Mouse (Mus musculus): ENCODE data around the gene Amz1. TPM values are rescaled to one million over a fixed set of nuclear protein-coding genes. Genes with fewer than 3 reads are reported as not detected.

The Amz1 gene
- polyA plus RNA-seq, 1 experiment from 2014 or later, result 0.38 TPM

DNA sequence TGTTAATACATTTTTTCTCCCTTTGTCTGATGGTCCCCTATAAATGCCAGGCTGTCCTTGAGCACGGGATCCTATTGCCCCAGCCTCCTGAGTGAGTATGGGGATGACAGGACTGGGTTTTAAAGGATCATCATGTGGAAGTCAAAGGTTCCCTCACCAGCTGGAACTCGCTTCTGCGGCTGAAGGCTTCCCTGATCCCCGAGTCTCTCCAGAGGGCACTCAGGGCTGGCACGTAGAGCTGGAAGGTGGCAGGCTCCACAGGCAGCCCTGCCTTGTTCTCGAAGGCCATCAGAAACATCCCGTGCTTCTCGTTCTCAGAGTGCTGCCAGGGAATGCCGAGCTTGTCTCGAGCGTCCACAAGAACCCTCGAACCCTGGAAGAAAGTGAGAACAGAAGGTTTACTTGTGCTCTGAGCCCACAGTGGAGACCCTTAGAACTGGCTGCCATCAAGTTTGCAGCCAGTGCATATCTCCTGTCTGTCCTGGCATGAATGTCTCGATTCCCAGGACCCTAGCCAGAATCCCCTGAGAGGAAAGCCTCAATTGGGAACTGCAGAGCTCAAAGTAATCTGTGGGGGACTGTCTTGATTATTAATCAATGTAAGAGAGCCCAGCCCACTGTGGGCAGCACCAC, 61.4 kb downstream of the Amz1 start:
- Histone ChIP-seq H3K36me3 (ENCODE audit: control insufficient read depth, insufficient read depth, low read length) (peaks cover 10% of the 10 kb centered on the region; the same call in 1 of the 2 replicates), H3K27me3 (ENCODE audit: control insufficient read depth, insufficient read depth, low read length) (no peaks in the 10 kb centered on the region), H3K4me1 (ENCODE audit: control insufficient read depth, insufficient read depth, low read length) (no peaks in the 10 kb centered on the region), H3K27ac (ENCODE audit: low read depth, low read length) (no peak overlapping the region), H3K9me3 (ENCODE audit: control insufficient read depth, low read length) (no peaks in the 10 kb centered on the region), H3K4me3 (ENCODE audit: low read depth, low read length) (no peak overlapping the region), H3K4me2 (ENCODE audit: low read depth) (no peak overlapping the region), H3K9ac (ENCODE audit: low read length) (no peak overlapping the region)
- WGBS, result 93% methylated on average over 13 of the region's 13 CpGs
- DNase-seq (ENCODE audit: low spot score) (no peak), ATAC-seq (ENCODE audit: insufficient read depth, low FRiP score, low TSS enrichment) (no peak)

GRCm38 (mm10) chr5:140789561-140789960, 65.6 kb downstream of the Amz1 start:
- no peak overlapping the region for H3K9ac ChIP-seq (ENCODE audit: low read length)
- ATAC-seq (ENCODE audit: insufficient read depth, low FRiP score, low TSS enrichment) (no peak), DNase-seq (ENCODE audit: low spot score) (no peak)
- H3K27me3 ChIP-seq (ENCODE audit: control insufficient read depth, insufficient read depth, low read length), result no peaks in the 10 kb centered on the region
- peaks cover 7% of the 10 kb centered on the region; the same call in 1 of the 2 replicates for H3K4me1 ChIP-seq (ENCODE audit: control insufficient read depth, insufficient read depth, low read length)
- H3K4me3 ChIP-seq (ENCODE audit: low read depth, low read length), result no peak overlapping the region
- H3K27ac ChIP-seq (ENCODE audit: low read depth, low read length), result no peak overlapping the region
- no peaks in the 10 kb centered on the region for H3K9me3 ChIP-seq (ENCODE audit: control insufficient read depth, low read length)
- H3K4me2 ChIP-seq (ENCODE audit: low read depth), result no peak overlapping the region
- H3K36me3 ChIP-seq (ENCODE audit: control insufficient read depth, insufficient read depth, low read length), result no peaks in the 10 kb centered on the region; the same call in 1 of the 2 replicates

GRCm38 (mm10) chr5:140790392-140790791, 66.5 kb downstream of the Amz1 start:
- H3K4me3 ChIP-seq (ENCODE audit: low read depth, low read length), result no peak overlapping the region
- H3K4me2 ChIP-seq (ENCODE audit: low read depth), result no peak overlapping the region
- H3K4me1 ChIP-seq (ENCODE audit: control insufficient read depth, insufficient read depth, low read length), result peaks cover 7% of the 10 kb centered on the region; the same call in 1 of the 2 replicates
- no peak for ATAC-seq (ENCODE audit: insufficient read depth, low FRiP score, low TSS enrichment)
- H3K9me3 ChIP-seq (ENCODE audit: control insufficient read depth, low read length), result no peaks in the 10 kb centered on the region
- H3K27me3 ChIP-seq (ENCODE audit: control insufficient read depth, insufficient read depth, low read length), result no peaks in the 10 kb centered on the region
- no peak overlapping the region for H3K27ac ChIP-seq (ENCODE audit: low read depth, low read length)
- 71% methylated on average over 2 of the region's 2 CpGs for WGBS
- no peaks in the 10 kb centered on the region for H3K36me3 ChIP-seq (ENCODE audit: control insufficient read depth, insufficient read depth, low read length)
- no peak overlapping the region for H3K9ac ChIP-seq (ENCODE audit: low read length)
- no peak for DNase-seq (ENCODE audit: low spot score)

DNA sequence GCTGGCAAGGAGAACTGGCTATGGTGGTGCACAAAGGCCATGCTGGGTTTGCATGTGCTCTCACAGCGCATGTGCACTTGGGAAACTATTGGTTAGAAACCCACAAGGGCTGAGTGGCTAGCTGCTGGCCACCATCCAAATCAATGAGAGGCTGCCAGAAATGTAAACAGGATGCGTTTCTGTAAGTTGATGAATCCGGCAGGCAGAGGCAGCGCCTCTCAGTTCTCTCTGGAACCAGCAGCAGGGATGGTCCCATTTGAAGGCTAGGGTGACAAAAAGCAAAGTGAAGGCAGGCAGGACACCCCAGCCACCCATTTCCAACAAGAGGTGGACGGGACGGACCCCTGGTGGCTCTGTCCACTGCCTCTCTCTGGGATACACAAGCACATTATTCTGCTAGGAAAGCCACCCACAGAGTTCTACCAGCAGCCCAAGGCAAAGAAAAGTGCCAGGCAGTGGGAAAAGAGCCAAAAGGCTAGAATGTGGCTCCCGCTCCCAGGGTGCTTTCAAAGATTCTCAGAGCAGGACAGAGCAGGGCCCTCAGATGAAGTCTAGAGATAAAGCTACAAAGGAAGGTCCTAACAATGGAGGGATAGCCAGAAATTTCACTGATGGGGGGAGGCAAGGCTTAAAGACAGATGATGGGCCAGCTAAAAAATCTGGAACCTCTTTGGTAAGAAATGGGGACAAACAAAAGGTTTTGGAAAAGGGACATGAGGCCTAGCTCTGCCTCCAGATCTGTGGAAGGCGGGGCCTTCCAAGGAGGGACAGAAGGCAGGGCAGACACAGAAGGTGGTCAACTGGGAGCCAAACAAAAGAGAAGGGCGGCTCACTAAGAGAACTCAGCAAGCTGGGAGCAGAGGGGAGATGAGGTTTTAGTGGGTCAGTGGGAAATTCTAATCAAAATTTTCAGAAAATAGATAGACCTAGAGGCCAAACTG, 67.3 kb downstream of the Amz1 start:
- ATAC-seq (ENCODE audit: insufficient read depth, low FRiP score, low TSS enrichment), result no peak
- H3K27me3 ChIP-seq (ENCODE audit: control insufficient read depth, insufficient read depth, low read length), result no peaks in the 10 kb centered on the region
- no peaks in the 10 kb centered on the region for H3K36me3 ChIP-seq (ENCODE audit: control insufficient read depth, insufficient read depth, low read length)
- 57% methylated on average over 9 of the region's 9 CpGs for WGBS
- peak overlapping the region; percentile 67 for H3K27ac ChIP-seq (ENCODE audit: low read depth, low read length)
- DNase-seq (ENCODE audit: low spot score), result no peak
- no peak overlapping the region for H3K9ac ChIP-seq (ENCODE audit: low read length)
- no peak overlapping the region for H3K4me2 ChIP-seq (ENCODE audit: low read depth)
- no peaks in the 10 kb centered on the region for H3K9me3 ChIP-seq (ENCODE audit: control insufficient read depth, low read length)
- H3K4me1 ChIP-seq (ENCODE audit: control insufficient read depth, insufficient read depth, low read length), result peaks cover 7% of the 10 kb centered on the region; the same call in 1 of the 2 replicates
- H3K4me3 ChIP-seq (ENCODE audit: low read depth, low read length), result no peak overlapping the region

DNA sequence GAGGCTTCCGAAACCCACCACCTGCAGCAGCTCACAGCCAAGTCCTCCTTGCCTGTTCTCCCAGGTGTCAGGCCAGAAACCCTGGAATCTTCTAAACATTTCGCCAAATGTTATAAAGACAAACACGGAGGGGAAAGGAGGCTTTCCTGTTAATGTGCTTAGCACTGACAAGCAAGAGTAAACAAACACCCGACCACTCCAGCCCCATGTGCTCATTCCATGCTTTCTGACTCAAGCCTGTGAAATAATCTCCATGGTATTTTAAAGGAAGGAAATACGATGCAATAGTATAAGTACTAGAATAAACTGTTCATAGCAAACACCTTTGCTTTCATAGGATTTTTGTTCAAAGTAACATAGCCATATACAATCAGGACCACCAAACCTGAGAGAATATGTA, 68.3 kb downstream of the Amz1 start:
- DNase-seq (ENCODE audit: low spot score) (no peak), ATAC-seq (ENCODE audit: insufficient read depth, low FRiP score, low TSS enrichment) (no peak)
- Histone ChIP-seq H3K9ac (ENCODE audit: low read length) (no peak overlapping the region), H3K36me3 (ENCODE audit: control insufficient read depth, insufficient read depth, low read length) (no peaks in the 10 kb centered on the region), H3K4me2 (ENCODE audit: low read depth) (no peak overlapping the region), H3K4me1 (ENCODE audit: control insufficient read depth, insufficient read depth, low read length) (peaks cover 7% of the 10 kb centered on the region; the same call in 1 of the 2 replicates), H3K27ac (ENCODE audit: low read depth, low read length) (no peak overlapping the region; the same call in 1 of the 2 replicates), H3K9me3 (ENCODE audit: control insufficient read depth, low read length) (no peaks in the 10 kb centered on the region), H3K27me3 (ENCODE audit: control insufficient read depth, insufficient read depth, low read length) (no peaks in the 10 kb centered on the region), H3K4me3 (ENCODE audit: low read depth, low read length) (no peak overlapping the region)
- WGBS, result 62% methylated on average over 5 of the region's 5 CpGs

DNA sequence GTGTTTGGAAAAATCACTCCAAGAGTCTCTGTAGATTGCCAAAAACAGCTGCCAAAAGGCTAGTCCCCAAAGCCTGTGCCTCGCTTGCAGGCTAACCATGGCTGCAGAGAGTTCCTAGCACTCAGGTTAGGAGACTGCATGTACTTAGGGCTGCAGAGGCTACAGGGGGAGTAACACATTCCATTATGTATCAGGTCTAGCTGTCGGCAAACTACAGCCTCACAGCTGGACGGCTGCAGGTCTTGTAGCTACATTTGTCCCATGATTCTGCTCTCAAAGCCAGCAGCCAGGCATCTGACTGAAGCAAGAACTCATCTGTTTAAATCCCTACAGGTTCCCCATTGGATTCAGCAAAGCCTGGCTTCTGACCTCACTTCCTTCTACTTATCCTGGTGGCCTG, 70.8 kb downstream of the Amz1 start:
- no peaks in the 10 kb centered on the region for H3K9me3 ChIP-seq (ENCODE audit: control insufficient read depth, low read length)
- H3K9ac ChIP-seq (ENCODE audit: low read length), result no peak overlapping the region
- 46% methylated on average over 3 of the region's 3 CpGs for WGBS
- H3K4me3 ChIP-seq (ENCODE audit: low read depth, low read length), result no peak overlapping the region
- no peaks in the 10 kb centered on the region for H3K36me3 ChIP-seq (ENCODE audit: control insufficient read depth, insufficient read depth, low read length)
- ATAC-seq (ENCODE audit: insufficient read depth, low FRiP score, low TSS enrichment), result no peak
- H3K27me3 ChIP-seq (ENCODE audit: control insufficient read depth, insufficient read depth, low read length), result no peaks in the 10 kb centered on the region
- H3K4me1 ChIP-seq (ENCODE audit: control insufficient read depth, insufficient read depth, low read length), result peaks cover 7% of the 10 kb centered on the region; the same call in 1 of the 2 replicates
- no peak overlapping the region for H3K4me2 ChIP-seq (ENCODE audit: low read depth)
- no peak overlapping the region for H3K27ac ChIP-seq (ENCODE audit: low read depth, low read length)
- no peak for DNase-seq (ENCODE audit: low spot score)

DNA sequence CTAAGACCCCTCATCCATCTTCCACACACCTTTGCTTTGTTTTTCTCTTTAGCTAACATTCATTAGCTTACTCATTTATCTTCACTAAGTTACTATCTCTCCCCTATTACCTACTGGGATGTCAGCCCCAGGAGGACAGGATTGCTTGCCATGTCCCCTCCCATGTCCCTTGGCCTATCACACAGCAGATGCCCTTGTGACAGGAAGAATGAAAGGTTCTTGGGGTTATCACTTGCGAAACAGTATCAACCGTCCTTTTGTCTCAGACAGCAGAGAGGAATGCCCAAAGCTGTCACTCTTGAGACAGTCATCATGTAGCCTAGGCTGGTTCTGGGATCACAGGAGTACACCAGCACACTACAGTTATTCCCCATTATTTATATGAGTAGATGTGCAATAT, 71.2 kb downstream of the Amz1 start:
- no peaks in the 10 kb centered on the region for H3K9me3 ChIP-seq (ENCODE audit: control insufficient read depth, low read length)
- no peak overlapping the region for H3K9ac ChIP-seq (ENCODE audit: low read length)
- ATAC-seq (ENCODE audit: insufficient read depth, low FRiP score, low TSS enrichment) (no peak), DNase-seq (ENCODE audit: low spot score) (no peak)
- WGBS, result 60% methylated on average over 2 of the region's 2 CpGs
- H3K4me1 ChIP-seq (ENCODE audit: control insufficient read depth, insufficient read depth, low read length), result peaks cover 7% of the 10 kb centered on the region; the same call in 1 of the 2 replicates
- H3K27me3 ChIP-seq (ENCODE audit: control insufficient read depth, insufficient read depth, low read length), result no peaks in the 10 kb centered on the region
- no peak overlapping the region for H3K27ac ChIP-seq (ENCODE audit: low read depth, low read length)
- no peaks in the 10 kb centered on the region for H3K36me3 ChIP-seq (ENCODE audit: control insufficient read depth, insufficient read depth, low read length)
- no peak overlapping the region for H3K4me2 ChIP-seq (ENCODE audit: low read depth)
- H3K4me3 ChIP-seq (ENCODE audit: low read depth, low read length), result no peak overlapping the region

DNA sequence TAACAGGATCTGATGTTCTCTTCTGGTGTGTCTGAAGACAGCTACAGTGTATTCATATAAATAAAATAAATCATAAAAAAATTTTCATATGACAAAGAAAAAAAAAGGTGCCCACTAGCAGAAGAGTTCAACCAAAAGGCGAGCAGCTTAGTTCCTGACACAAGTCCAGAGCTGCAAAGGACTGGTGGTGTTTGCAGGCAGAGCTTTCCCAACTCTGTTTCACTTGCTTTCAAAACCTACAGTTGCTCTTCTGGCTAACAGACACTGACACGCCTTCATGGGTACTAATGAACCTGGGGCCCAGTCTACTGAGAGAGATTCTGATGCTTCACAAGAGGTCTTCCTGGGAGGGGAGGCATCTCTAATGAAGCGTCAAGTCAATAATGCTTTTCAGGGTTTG, 72.1 kb downstream of the Amz1 start:
- DNase-seq (ENCODE audit: low spot score) (no peak), ATAC-seq (ENCODE audit: insufficient read depth, low FRiP score, low TSS enrichment) (no peak)
- no peaks in the 10 kb centered on the region for H3K9me3 ChIP-seq (ENCODE audit: control insufficient read depth, low read length)
- H3K9ac ChIP-seq (ENCODE audit: low read length), result no peak overlapping the region
- H3K4me3 ChIP-seq (ENCODE audit: low read depth, low read length), result no peak overlapping the region
- no peak overlapping the region for H3K27ac ChIP-seq (ENCODE audit: low read depth, low read length)
- H3K4me1 ChIP-seq (ENCODE audit: control insufficient read depth, insufficient read depth, low read length), result peaks cover 6% of the 10 kb centered on the region; the same call in 1 of the 2 replicates
- no peak overlapping the region for H3K4me2 ChIP-seq (ENCODE audit: low read depth)
- no peaks in the 10 kb centered on the region for H3K36me3 ChIP-seq (ENCODE audit: control insufficient read depth, insufficient read depth, low read length)
- 83% methylated on average over 3 of the region's 3 CpGs for WGBS
- no peaks in the 10 kb centered on the region for H3K27me3 ChIP-seq (ENCODE audit: control insufficient read depth, insufficient read depth, low read length)
